Mouse (Mus musculus) CH12.LX (cell line): ENCODE measurements at regions not wholly inside any gene's neighbourhood (a gene's known extent, or its start where the extent isn't known, plus 50 kb on each side); places are given as distances from the start of the nearest gene placed in this dataset.

Experiments
- CTCF ChIP-seq, 2 experiments: IDR thresholded peaks in 1 of 2; conservative IDR thresholded peaks in 1 of 2; 2 replicates each; pipeline ENCODE4 v1.5.1; 2011 to 2012; ENCODE audit warnings: low read depth in 2 of 2, low read length in 2 of 2, improper control_type of control experiment in 1 of 2, inconsistent platforms in 1 of 2, mild to moderate bottlenecking in 1 of 2, moderate library complexity in 1 of 2
- E2F4 ChIP-seq: IDR thresholded peaks from 2 replicates; pipeline ENCODE4 v1.6.1; 2011; ENCODE audit warnings: low read depth, low read length, improper control_type of control experiment; ENCODE audit not compliant: insufficient replicate concordance
- ELF1 ChIP-seq: IDR thresholded peaks from 2 replicates; pipeline ENCODE4 v1.6.1; 2014; ENCODE audit warnings: low read depth, mild to moderate bottlenecking, inconsistent platforms, low read length, improper control_type of control experiment
- EP300 ChIP-seq: IDR thresholded peaks from 2 replicates; pipeline ENCODE4 v1.6.1; 2011; ENCODE audit warnings: low read length, improper control_type of control experiment
- GABPA ChIP-seq: IDR thresholded peaks from 2 replicates; pipeline ENCODE4 v1.6.1; 2012; ENCODE audit warnings: low read depth, low read length, improper control_type of control experiment, inconsistent platforms; ENCODE audit not compliant: insufficient replicate concordance
- HCFC1 ChIP-seq: IDR thresholded peaks from 2 replicates; pipeline ENCODE4 v1.6.1; 2012; ENCODE audit warnings: low read depth, mild to moderate bottlenecking, inconsistent platforms, low read length, improper control_type of control experiment
- MAFK ChIP-seq: IDR thresholded peaks from 2 replicates; pipeline ENCODE4 v1.6.1; 2011; ENCODE audit warnings: low read length, improper control_type of control experiment; ENCODE audit not compliant: insufficient replicate concordance
- MAZ ChIP-seq: IDR thresholded peaks from 2 replicates; pipeline ENCODE4 v1.6.1; 2012; ENCODE audit warnings: low read depth, mild to moderate bottlenecking, inconsistent platforms, low read length, improper control_type of control experiment, moderate library complexity
- NRF1 ChIP-seq: IDR thresholded peaks from 2 replicates; pipeline ENCODE4 v1.6.1; 2014; ENCODE audit warnings: low read depth, mild to moderate bottlenecking, inconsistent platforms, low read length, improper control_type of control experiment, moderate library complexity
- POLR2A ChIP-seq: IDR thresholded peaks from 2 replicates; pipeline ENCODE4 v1.6.1; 2011; ENCODE audit warnings: low read depth, mild to moderate bottlenecking, improper control_type of control experiment, low read length
- POLR2AphosphoS2 ChIP-seq: IDR thresholded peaks from 2 replicates; pipeline ENCODE4 v1.6.1; 2011; ENCODE audit warnings: low read depth, low read length, improper control_type of control experiment
- RAD21 ChIP-seq: IDR thresholded peaks from 2 replicates; pipeline ENCODE4 v1.6.1; 2011; ENCODE audit warnings: low read depth, mild to moderate bottlenecking, low read length, improper control_type of control experiment, moderate library complexity
- RCOR1 ChIP-seq: conservative IDR thresholded peaks from 2 replicates; pipeline ENCODE4 v1.6.1; 2012; ENCODE audit warnings: low read depth, mild to moderate bottlenecking, inconsistent platforms, low read length, improper control_type of control experiment
- ZNF384 ChIP-seq: IDR thresholded peaks from 2 replicates; pipeline ENCODE4 v1.6.1; 2012; ENCODE audit warnings: low read depth, low read length, improper control_type of control experiment, inconsistent platforms

GRCm38 (mm10) chr2:166333818-166334217 is 178.4 kb upstream of the Sulf2 start:
- TF ChIP-seq CTCF (conservative IDR thresholded peaks at IDR 0.05 in 1 of 2, IDR thresholded peaks at IDR 0.05 in 1 of 2; ENCODE audit: low read depth in 2 of 2, low read length in 2 of 2) (no peak), MAZ (no peak), HCFC1 (no peak), RAD21 (no peak), RCOR1 (no peak), MAFK (no peak), GABPA (no peak), POLR2A (no peak), ZNF384 (no peak), ELF1 (no peak), EP300 (no peak), POLR2AphosphoS2 (no peak), NRF1 (no peak), E2F4 (no peak)
